Mouse (Mus musculus): ENCODE measurements around the gene Sostdc1. TPM values are rescaled to one million over a fixed set of nuclear protein-coding genes. Genes with fewer than 3 reads are reported as not detected.

Gene Sostdc1
- under 1 TPM; 0.49 to 0.83 TPM for total RNA-seq (2021)
- long read RNA-seq, experiment 1, partial matches to known transcripts, result 0 of 1 reads
- long read RNA-seq, experiment 1, other reads (novel, unspliced or antisense), result 0 of 1 reads
- long read RNA-seq, experiment 2, result 0 reads

- no peak for DNase-seq
Measured at GRCm38 (mm10) chr12:36313916-36314315, at the start of gene Sostdc1. TSS of gene Sostdc1 (plus strand) at chr12:36314139.

DNA sequence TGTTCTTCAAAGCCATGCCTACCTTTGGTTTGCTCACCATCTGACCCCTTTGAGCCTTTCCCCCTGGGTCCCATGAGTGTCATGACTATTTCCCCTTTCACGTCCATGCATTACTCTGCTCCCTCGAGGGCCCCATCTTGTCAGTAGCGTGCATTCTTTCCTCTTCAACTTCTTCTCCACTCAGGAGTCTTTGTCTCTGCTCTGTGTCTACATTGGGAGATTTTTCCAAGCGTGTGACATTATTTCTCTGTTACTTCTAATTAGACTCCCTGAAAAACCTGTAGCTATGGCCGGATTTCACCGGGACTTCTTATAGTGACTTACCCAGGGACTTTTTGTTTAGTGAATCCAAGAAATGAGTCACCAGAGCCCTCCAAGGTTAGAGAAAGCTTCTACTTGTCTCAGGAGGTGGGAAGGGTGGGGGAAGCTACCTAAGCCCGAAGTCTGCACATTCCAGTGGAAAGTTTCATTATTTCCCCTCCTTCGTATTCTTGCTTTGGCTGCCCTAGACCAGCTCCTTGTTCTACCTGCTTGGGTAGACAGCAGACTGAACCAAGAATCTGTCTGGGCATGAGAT is 46.2 kb upstream of the Sostdc1 start:
- no peak for DNase-seq

GRCm38 (mm10) chr12:36274823-36275222 is 39.1 kb upstream of the Sostdc1 start:
- DNase-seq, result no peak

DNA sequence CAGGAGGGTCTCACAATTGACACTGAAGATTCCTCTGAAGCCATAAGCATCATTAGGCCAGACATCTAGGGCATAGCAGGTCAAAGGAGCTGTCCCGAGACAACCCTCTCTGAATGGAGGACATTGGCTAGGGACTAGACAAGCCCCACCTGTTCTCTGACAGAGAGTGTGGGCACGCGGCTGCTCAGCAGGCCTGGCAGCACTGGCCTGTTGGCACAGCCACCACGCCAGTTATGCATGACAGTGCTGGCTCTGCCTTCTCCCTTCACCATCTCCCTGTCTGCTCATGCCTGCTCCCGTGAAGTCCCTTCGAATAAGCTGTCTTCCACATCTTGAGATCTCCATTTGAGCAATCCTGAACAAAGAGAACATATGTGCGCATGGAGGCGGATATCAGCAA is 24.3 kb upstream of the Sostdc1 start:
- DNase-seq, result no peak

DNA sequence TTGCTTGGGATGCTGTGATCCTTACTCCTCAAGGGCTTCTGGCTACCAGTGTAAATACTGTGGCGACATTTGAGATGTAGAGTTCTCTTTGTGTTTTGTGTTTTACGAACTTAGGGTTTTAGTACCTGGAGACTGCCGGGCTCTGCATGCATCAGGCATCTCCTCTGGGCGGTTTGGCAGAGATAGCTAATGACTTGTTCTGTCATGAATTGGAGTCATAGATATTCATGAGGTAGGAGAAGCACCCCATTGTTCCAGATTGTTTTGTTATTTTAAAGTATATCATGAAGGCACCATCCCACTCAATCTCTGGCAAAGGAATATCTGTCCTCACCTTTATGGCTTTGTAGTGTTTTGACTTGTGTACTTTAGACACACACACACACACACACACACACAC is 23.5 kb upstream of the Sostdc1 start:
- DNase-seq, result no peak

GRCm38 (mm10) chr12:36291346-36291745 is 22.6 kb upstream of the Sostdc1 start:
- no peak for DNase-seq

DNA sequence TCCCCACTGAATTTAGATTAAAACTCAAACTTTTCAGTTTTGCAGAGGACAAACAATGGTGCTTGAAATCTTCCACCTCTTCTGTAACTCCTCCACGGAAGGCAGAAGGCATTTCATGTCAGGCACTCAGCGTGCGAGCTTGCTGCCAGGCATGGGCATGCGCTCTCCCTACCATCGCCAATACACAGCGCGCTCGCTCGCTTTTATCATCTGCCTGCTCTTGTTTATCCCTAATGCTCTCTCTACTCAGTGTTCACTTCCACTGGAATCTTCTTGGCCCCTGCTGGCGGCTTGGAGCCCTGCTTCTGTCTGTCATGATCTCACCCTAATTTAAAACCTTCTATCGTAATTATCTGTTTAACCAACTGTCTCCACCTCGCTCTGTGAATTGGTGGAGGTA is 11.6 kb upstream of the Sostdc1 start:
- DNase-seq, result no peak

GRCm38 (mm10) chr12:36302905-36303642 is 10.9 kb upstream of the Sostdc1 start:
- no peak for DNase-seq

- no peak for DNase-seq
Measured at GRCm38 (mm10) chr12:36308737-36309420, 5.1 kb upstream of the Sostdc1 start.

- no peak for DNase-seq
Measured at GRCm38 (mm10) chr12:36313015-36313414, 924 bp upstream of the Sostdc1 start.

GRCm38 (mm10) chr12:36314446-36314845 is 507 bp downstream of the Sostdc1 start:
- DNase-seq, result no peak

DNA sequence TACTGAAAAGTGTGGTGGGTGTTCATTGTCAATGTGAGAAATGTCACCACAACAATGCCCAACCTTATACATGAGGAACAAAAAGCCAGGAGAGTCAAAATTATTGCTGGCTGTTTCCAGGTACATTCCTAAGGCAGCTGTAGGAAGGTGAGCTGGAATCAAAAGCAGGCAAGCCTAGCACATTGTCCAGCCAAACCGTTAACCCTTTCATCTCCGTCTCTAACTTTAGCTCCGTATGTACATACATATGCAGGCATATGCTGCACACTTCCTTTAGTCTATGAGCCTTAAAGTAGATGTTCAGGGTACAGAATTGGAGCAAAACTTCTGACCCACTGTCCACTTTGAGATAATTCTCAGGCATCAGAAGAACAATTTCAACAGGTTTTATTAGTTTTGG is 1.6 kb downstream of the Sostdc1 start:
- DNase-seq, result no peak

GRCm38 (mm10) chr12:36316056-36316455 is 2.1 kb downstream of the Sostdc1 start:
- DNase-seq, result no peak

DNA sequence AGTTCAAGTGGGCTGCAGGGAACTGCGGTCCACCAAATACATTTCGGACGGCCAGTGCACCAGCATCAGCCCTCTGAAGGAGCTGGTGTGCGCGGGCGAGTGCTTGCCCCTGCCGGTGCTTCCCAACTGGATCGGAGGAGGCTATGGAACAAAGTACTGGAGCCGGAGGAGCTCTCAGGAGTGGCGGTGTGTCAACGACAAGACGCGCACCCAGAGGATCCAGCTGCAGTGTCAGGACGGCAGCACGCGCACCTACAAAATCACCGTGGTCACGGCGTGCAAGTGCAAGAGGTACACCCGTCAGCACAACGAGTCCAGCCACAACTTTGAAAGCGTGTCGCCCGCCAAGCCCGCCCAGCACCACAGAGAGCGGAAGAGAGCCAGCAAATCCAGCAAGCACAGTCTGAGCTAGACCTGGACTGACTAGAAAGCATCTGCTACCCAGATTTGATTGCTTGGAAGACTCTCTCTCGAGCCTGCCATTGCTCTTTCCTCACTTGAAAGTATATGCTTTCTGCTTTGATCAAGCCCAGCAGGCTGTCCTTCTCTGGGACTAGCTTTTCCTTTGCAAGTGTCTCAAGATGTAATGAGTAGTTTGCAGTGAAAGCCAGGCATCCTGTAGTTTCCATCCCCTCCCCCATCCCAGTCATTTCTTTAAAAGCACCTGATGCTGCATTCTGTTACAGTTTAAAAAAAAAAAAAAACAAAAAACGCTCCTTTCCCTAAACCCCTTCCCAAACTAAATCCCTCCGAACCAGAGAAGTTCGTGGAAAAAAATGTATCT is 3.3 kb downstream of the Sostdc1 start:
- DNase-seq, result peak; percentile 19 to 33

GRCm38 (mm10) chr12:36317820-36318135 is 3.8 kb downstream of the Sostdc1 start:
- DNase-seq, result no peak

- no peak for DNase-seq
Measured at GRCm38 (mm10) chr12:36326101-36326521, 12.2 kb downstream of the Sostdc1 start.

DNA sequence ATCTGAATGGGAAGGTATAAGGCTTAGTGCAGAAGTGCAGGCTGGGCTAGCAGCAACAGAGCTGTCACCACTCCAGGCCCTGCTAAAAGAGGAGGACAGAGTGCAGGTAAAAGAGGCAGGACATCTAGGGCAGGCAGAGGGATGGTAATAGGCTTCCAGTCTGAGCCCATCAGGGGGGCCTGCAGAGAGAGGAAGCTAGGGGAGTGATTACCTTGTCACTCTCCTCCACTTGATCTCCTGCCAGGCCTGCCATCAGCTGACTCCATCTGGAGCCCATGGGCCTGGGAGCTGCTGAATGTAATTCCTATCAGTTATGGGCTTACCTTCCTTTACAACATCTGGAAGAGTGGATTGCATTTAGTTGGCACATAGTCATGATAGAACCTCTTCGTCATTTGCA is 18.7 kb downstream of the Sostdc1 start:
- DNase-seq, result no peak

DNA sequence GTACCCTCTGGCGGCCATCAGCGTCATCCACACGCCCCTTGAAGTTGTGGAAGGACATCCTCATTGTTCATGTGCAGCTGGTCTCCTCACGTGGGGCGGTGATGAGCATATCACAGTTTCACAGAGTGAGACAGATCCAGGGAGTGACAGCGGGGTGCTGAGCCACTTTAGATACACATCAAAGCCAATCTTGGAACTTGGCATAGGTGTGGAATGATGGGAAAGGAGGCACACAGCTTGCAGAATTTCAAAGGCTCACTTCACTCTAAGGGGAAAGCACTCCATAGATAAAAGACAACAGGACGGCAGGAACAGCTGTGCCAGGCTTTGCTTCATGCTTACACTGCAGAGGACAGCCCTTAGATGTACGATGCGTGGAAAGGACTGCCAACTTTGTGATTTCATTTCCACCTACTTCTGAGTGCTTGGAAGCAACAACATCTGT is 19.9 kb downstream of the Sostdc1 start:
- DNase-seq, result no peak

GRCm38 (mm10) chr12:36344131-36344530 is 30.2 kb downstream of the Sostdc1 start:
- DNase-seq, result no peak

DNA sequence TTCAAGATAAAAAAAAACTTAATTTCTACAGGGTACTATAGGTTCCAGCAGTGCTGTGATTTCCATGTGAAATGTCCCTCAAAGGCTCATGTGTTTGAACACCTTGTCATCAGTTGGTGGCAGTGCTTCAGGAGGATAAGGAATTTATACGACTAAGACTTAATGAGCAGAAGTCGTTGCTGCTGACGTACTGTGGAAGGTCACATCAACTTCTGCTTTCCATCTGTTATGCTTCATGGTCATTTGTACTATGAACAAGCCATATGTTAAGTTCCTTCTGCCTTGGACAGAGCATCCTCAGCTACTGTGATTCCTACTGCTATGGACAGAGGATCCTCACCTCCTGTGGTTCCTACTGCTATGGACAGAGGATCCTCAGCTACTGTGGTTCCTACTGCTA is 46.1 kb downstream of the Sostdc1 start:
- no peak for DNase-seq

GRCm38 (mm10) chr12:36360693-36361092 is 46.8 kb downstream of the Sostdc1 start:
- DNase-seq, result no peak

GRCm38 (mm10) chr12:36364013-36364412 is 50.1 kb downstream of the Sostdc1 start:
- no peak for DNase-seq
